Mouse (Mus musculus) limb, embryonic 12.5 days (tissue): ENCODE results near the gene Utp15. TPM values are rescaled to one million over a fixed set of nuclear protein-coding genes. Genes with fewer than 3 reads are reported as not detected.

Experiments
- ATAC-seq: fragments of 200-750 bp; cut with Nextera tagmentation; 2 replicates; pipeline ENCODE4 v1.8.0; 2017; ENCODE audit warnings: low read depth, moderate TSS enrichment; ENCODE audit not compliant: insufficient number of reproducible peaks, insufficient read depth, low FRiP score, low TSS enrichment
- H3K27ac ChIP-seq: fragments of 300-500 bp; sonication (generic); 2 replicates; pipeline ENCODE4 v1.5.1; 2016; ENCODE audit warnings: mild to moderate bottlenecking, moderate library complexity
- H3K27me3 ChIP-seq: fragments of 300-500 bp; sonication (generic); 2 replicates; pipeline ENCODE4 v1.6.1; 2016; ENCODE audit warnings: mild to moderate bottlenecking, moderate library complexity
- H3K36me3 ChIP-seq: fragments of 300-500 bp; sonication (generic); 2 replicates; pipeline ENCODE4 v1.6.1; 2016; ENCODE audit warnings: mild to moderate bottlenecking, moderate library complexity
- H3K4me1 ChIP-seq: fragments of 300-500 bp; sonication (generic); replicated peaks from 2 replicates; pipeline ENCODE4 v1.6.1; 2016
- H3K4me2 ChIP-seq: fragments of 300-500 bp; sonication (generic); 2 replicates; pipeline ENCODE4 v1.6.1; 2016; ENCODE audit warnings: mild to moderate bottlenecking, moderate library complexity
- H3K4me3 ChIP-seq: fragments of 300-500 bp; sonication (generic); replicated peaks from 2 replicates; pipeline ENCODE4 v1.5.1; 2016; ENCODE audit warnings: mild to moderate bottlenecking
- H3K9ac ChIP-seq: fragments of 300-500 bp; sonication (generic); replicated peaks from 2 replicates; pipeline ENCODE4 v1.6.1; 2016; ENCODE audit warnings: mild to moderate bottlenecking, moderate library complexity
- H3K9me3 ChIP-seq: fragments of 300-500 bp; sonication (generic); 2 replicates; pipeline ENCODE4 v1.6.1; 2016; ENCODE audit warnings: mild to moderate bottlenecking, moderate library complexity
- WGBS: fragments of 180-500 bp; shearing (Covaris S2); methylation state at CpG from one replicate; pipeline ENCODE4 v1.1.7; 2016; 5-methylcytosine and 5-hydroxymethylcytosine counted together
- polyA plus RNA-seq: library from polyadenylated mRNA; unstranded; fragments of >200 nt; fragmentation: Nextera tagmentation; extraction: Ambion mirVana; gene quantifications from 2 replicates; pipeline ENCODE4 v1.2.1, GENCODE M21; 2016

Gene Utp15
- 41.2 and 42.0 TPM in 2 replicates for polyA plus RNA-seq

DNA sequence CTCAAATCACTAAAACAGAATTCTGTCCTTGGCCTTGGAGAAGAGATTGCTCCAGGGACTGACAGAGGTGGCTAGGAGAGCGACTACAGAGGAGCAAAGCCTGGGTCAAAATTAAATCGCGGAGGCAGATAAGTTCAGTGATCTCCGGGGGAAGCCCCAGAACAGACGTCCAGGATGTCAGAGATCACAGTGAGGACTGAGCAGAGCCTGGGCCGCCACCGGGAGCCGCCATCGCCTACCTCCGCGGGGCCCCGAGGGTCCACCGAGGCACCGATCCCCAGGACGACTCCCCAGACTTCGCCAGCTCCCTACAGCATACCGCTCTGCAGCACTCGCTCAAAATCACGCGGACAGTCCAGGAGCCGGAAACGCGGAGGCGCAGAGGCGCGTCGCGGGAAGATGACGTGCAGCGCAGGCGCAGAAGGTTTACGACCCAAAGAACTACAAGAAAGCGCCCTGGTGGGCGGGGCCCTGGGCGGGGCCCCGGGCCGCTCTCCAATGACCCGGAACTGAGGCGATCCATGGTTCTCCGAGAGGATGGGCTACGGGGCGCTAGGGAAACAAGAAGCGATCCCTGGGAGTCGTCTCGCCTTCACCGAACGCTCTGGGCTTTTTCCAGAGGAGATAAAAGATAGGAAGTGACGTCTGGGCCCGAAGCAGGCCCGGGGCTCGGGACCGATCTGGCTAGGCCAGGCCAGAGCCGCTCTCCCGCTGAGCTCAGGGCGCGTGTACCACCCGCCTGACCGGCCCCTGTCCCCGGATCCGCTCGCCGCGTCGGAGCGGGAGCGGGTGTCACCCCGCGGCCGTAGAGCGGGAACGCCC, at the start of gene Utp15, which contains the start of gene Ankra2:
Gene Utp15, minus strand, starts transcription at position 406 of the 822 bp plus-strand sequence.
Gene Ankra2, plus strand, starts transcription at position 439 of the 822 bp plus-strand sequence.
- peak within 1 kb of the TSS; percentile 82 for H3K27ac ChIP-seq
- no peaks in the 10 kb centered on the region for H3K9me3 ChIP-seq
- H3K9ac ChIP-seq, result peak within 1 kb of the TSS; percentile 79
- peak within 1 kb of the TSS; percentile 82 for H3K4me2 ChIP-seq
- H3K27me3 ChIP-seq, result no peaks in the 10 kb centered on the region
- under 1% methylated on average over 71 of the region's 71 CpGs for WGBS
- H3K4me3 ChIP-seq, result peak within 1 kb of the TSS; percentile 84
- peaks cover 29% of the 10 kb centered on the region for H3K36me3 ChIP-seq
- peak; percentile 98 for ATAC-seq
- peaks cover 15% of the 10 kb centered on the region for H3K4me1 ChIP-seq

DNA sequence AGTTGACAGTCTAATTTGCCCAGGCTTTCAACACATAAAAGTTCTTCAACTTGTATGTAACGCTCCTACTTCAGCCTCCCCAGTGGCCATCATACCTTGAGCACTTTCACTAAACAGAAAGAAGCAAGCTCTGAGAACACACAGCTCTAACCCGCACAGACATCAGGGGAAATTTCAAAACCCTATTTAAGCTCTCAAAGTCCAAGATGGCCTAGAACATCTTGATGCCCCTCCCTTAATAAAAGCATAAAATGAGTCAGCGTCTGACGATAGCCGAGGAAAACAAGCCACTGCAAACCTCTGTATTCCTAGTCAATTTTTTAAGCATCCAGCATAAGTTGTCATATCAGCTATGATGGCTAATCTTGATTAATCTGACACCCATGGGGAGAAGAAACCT, 48.8 kb upstream of the Utp15 start:
- WGBS, result 95% methylated on average over 5 of the region's 5 CpGs
- no peak overlapping the region for H3K9ac ChIP-seq
- H3K36me3 ChIP-seq, result peaks cover 71% of the 10 kb centered on the region
- no peak for ATAC-seq
- H3K27me3 ChIP-seq, result no peaks in the 10 kb centered on the region
- no peaks in the 10 kb centered on the region for H3K9me3 ChIP-seq
- no peak overlapping the region for H3K27ac ChIP-seq
- no peak overlapping the region for H3K4me3 ChIP-seq
- peaks cover 12% of the 10 kb centered on the region for H3K4me1 ChIP-seq
- H3K4me2 ChIP-seq, result no peak overlapping the region

DNA sequence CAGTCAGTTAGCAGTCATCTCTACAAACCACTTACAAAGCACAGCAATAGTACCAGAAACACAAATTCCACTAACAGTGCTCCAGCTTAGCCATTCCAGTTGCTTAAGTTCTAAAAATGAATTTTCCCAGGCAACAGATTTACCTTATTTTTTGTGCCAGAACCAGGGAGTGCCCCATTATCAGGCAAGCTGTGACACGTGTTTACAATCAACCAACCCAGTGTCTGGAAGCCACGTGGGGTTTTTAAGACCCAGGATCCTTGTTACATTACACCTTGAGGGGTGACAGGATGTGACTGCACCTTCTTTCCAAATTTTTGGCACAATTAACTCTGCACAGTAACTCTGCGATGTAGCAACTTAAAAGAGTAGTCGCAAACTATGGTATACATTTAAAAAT, 45.9 kb upstream of the Utp15 start:
- WGBS, result 41% methylated on average over 4 of the region's 4 CpGs
- H3K4me2 ChIP-seq, result no peak overlapping the region
- H3K9me3 ChIP-seq, result no peaks in the 10 kb centered on the region
- no peaks in the 10 kb centered on the region for H3K27me3 ChIP-seq
- no peak overlapping the region for H3K4me3 ChIP-seq
- no peak overlapping the region for H3K9ac ChIP-seq
- H3K4me1 ChIP-seq, result no peaks in the 10 kb centered on the region
- H3K36me3 ChIP-seq, result peaks cover 61% of the 10 kb centered on the region
- no peak for ATAC-seq
- no peak overlapping the region for H3K27ac ChIP-seq

DNA sequence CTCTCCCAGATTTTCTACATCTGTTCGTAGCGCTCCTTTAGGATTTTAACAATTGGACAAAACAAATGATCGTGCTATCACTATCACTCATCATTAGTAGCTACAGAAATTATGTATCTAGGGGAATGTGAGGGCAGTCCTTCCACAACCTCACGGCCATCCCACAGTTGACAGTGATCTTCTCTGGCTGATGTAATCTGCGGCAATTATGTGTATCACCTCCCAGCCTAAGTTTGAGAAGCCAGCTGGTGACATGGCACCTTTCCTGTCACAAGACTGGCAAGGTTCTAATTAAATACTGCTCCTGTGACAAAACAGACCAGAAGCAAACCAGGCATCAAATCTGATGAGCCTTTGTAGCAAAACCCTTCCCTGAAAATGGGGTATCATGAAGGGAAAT, 45.2 kb upstream of the Utp15 start:
- 91% methylated on average over 5 of the region's 5 CpGs for WGBS
- ATAC-seq, result no peak
- Histone ChIP-seq H3K9ac (no peak overlapping the region), H3K4me3 (no peak overlapping the region), H3K27ac (no peak overlapping the region), H3K9me3 (no peaks in the 10 kb centered on the region), H3K4me1 (no peaks in the 10 kb centered on the region), H3K4me2 (no peak overlapping the region), H3K36me3 (peaks cover 54% of the 10 kb centered on the region), H3K27me3 (no peaks in the 10 kb centered on the region)

DNA sequence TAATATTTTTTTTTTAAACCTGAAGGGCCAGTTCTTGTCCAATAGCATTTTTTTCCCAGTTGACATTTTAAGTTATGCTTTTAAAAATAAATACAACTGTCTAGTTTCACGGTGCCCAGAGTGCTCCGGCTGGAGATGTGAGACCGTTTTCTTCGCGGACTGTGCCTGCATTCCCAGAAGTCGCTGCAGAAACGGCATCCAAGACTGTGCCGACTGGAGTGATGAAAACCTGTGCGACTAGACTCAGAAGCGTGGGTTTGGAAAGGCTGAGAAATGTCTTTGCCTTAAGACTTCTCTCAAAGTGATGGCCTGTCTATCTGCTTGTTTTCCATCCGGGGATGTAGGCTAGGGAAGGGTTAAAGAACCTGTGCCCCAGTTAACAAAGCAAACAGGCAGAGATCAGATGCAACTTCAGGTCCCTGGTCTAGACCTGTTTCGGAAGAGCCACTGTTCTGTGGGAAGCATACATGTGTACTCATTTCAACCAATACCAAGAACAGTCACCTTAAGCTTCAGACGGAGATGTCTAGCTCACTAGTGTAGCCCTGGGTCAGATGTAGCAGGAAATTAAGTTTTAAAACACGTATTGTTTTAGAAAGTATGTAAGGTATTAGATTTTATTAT, 44.1 kb upstream of the Utp15 start:
- H3K4me3 ChIP-seq, result no peak overlapping the region
- H3K27me3 ChIP-seq, result no peaks in the 10 kb centered on the region
- H3K4me2 ChIP-seq, result no peak overlapping the region
- no peak overlapping the region for H3K9ac ChIP-seq
- no peak overlapping the region for H3K27ac ChIP-seq
- 56% methylated on average over 14 of the region's 14 CpGs for WGBS
- no peaks in the 10 kb centered on the region for H3K9me3 ChIP-seq
- H3K36me3 ChIP-seq, result peaks cover 43% of the 10 kb centered on the region
- no peaks in the 10 kb centered on the region for H3K4me1 ChIP-seq
- ATAC-seq, result no peak

DNA sequence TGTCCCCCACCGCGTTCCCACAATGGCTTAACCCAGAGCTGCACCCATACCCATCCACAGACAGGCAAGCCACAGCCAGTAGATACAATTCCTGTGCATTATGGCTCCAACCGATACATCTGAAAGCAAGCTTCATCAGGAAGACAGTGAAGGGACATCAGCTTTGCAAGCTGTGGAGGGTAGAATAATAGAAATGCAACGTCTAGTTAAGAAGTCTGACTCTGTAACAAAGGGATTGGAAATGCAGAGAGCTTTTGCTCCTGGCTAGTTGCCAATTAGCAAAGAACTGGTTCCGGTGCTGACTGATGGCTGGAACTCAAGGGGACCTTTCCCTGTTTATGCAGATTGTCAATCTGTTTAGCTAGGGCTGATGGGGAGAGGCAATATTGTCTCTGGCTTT, 43.6 kb upstream of the Utp15 start:
- no peak for ATAC-seq
- H3K9ac ChIP-seq, result no peak overlapping the region
- no peak overlapping the region for H3K27ac ChIP-seq
- no peaks in the 10 kb centered on the region for H3K27me3 ChIP-seq
- H3K4me3 ChIP-seq, result no peak overlapping the region
- peaks cover 38% of the 10 kb centered on the region for H3K36me3 ChIP-seq
- H3K4me2 ChIP-seq, result no peak overlapping the region
- H3K4me1 ChIP-seq, result no peaks in the 10 kb centered on the region
- 56% methylated on average over 5 of the region's 5 CpGs for WGBS
- no peaks in the 10 kb centered on the region for H3K9me3 ChIP-seq

DNA sequence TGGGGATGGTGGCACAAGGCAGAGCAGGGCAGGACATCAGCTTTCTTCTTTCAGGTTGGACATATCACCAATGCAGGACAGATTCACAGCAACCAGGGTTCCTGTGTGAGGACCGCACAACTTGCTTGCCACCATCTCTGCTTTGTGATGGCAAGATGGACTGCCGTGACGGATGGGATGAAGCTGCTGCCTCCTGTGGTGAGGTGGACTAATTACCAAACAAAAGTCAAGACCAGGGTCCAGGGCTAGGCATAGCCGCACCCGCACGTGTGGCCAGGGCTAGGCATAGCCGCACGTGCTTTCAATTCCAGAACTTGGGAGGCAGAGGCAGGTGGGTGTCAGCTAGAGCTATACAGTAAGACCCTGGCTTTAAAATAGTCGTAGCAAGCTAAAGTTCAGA, 42.4 kb upstream of the Utp15 start:
- Histone ChIP-seq H3K27ac (no peak overlapping the region), H3K9ac (no peak overlapping the region), H3K4me3 (no peak overlapping the region), H3K4me2 (no peak overlapping the region), H3K4me1 (no peaks in the 10 kb centered on the region), H3K9me3 (no peaks in the 10 kb centered on the region), H3K36me3 (peaks cover 26% of the 10 kb centered on the region), H3K27me3 (no peaks in the 10 kb centered on the region)
- 87% methylated on average over 9 of the region's 9 CpGs for WGBS
- ATAC-seq, result no peak

DNA sequence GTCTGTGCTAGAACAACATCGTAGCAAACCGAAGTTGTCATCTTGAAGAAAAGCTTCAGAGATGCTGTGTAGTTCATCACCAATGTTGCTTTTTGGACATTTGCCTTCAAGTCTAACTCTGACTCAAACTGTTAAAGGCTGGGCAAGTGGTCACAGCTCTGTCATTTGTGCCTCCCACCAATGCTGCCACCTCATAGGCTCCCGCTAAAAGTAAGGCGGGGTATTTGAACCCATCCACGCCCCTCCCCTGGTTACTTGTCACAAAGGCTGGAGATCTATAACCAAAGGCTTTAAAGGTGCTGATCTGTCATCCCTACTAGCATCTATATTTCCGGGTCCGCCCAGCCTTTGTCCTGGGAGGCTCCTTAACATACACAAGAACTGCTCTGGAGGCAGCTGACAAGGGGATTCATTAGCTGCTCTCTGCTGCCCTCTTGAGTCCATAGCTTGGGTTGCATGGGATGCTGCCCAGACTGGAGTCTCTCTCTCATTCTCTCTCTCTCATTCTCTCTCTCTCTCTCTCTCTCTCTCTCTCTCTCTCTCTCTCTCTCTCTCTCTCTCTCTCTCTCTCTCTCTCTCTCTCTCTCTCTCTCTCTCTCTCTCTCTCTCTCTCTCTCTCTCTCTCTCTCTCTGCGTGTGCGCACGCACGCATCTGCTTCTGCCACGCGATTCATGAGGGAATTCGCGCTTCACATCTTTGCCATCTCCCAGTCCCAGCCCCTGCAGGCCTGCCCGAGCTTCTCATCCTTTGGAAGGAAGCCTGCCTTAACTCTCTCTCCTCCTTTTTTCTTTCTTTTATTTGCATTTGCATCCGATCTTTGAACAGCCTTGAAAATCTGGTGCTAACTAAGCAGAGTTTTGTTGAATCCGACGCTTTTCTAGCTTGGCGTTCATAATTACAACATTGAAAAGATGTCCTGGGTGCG, 36.3 kb upstream of the Utp15 start:
- Histone ChIP-seq H3K4me3 (no peak overlapping the region), H3K9me3 (no peaks in the 10 kb centered on the region), H3K9ac (no peak overlapping the region), H3K27ac (no peak overlapping the region), H3K4me2 (peak overlapping the region; percentile 33), H3K27me3 (no peaks in the 10 kb centered on the region), H3K36me3 (no peaks in the 10 kb centered on the region), H3K4me1 (no peaks in the 10 kb centered on the region)
- WGBS, result 52% methylated on average over 21 of the region's 21 CpGs
- ATAC-seq, result no peak

DNA sequence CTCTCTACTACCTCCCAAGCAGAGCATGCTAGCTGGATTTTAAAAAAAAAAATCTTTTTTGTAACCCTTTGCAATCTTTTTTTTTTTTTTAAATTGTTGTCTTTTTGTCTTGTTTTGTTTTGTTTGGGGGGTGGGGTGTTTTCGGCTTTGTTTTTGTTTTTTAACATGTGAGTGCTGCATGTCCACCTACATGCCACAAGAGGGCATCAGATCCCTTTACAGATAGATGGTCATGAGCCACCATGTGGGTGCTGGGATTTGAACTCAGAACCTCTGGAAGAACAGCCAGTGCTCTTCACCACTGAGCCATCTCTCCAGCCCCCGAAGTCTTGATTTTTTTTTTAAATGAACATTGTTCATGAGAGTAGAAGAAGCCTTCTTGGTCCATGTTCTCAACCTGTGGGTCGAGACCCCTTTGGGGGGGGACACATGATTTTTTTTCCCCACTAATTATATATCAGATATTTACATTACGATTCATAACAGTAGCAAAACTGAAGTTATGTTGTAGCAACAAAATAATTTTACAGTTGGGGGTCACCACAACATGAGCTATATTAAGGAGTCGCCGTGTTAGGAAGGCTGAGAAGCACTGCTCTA, 35.1 kb upstream of the Utp15 start:
- no peaks in the 10 kb centered on the region for H3K27me3 ChIP-seq
- no peaks in the 10 kb centered on the region for H3K36me3 ChIP-seq
- H3K9ac ChIP-seq, result no peak overlapping the region
- no peak overlapping the region for H3K4me2 ChIP-seq
- H3K27ac ChIP-seq, result no peak overlapping the region
- WGBS, result 89% methylated on average over 6 of the region's 6 CpGs
- H3K9me3 ChIP-seq, result no peaks in the 10 kb centered on the region
- H3K4me3 ChIP-seq, result no peak overlapping the region
- no peaks in the 10 kb centered on the region for H3K4me1 ChIP-seq
- no peak for ATAC-seq

DNA sequence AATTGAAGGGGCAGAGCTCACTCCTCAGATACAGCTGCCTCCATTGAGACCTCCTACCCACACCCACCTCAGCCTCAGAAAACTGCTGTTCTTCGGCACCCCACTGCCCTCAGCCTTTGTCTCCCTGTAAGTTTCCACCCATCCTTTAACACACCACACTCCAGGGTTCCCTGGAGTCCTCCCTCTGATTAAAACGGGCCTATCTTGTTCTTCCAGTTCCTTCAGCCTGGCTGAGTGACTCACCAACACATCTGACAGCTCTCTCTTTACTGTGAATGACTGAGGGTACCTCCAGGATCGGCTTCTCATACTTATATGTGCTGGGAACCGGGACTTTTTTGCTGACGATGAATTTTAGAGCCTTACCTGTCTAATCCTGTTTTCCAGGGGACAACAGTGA, 33.2 kb upstream of the Utp15 start:
- WGBS, result 57% methylated on average over 5 of the region's 5 CpGs
- H3K36me3 ChIP-seq, result no peaks in the 10 kb centered on the region
- H3K27ac ChIP-seq, result no peak overlapping the region
- no peaks in the 10 kb centered on the region for H3K27me3 ChIP-seq
- ATAC-seq, result no peak
- H3K4me3 ChIP-seq, result no peak overlapping the region
- no peaks in the 10 kb centered on the region for H3K9me3 ChIP-seq
- no peak overlapping the region for H3K4me2 ChIP-seq
- no peaks in the 10 kb centered on the region for H3K4me1 ChIP-seq
- H3K9ac ChIP-seq, result no peak overlapping the region

DNA sequence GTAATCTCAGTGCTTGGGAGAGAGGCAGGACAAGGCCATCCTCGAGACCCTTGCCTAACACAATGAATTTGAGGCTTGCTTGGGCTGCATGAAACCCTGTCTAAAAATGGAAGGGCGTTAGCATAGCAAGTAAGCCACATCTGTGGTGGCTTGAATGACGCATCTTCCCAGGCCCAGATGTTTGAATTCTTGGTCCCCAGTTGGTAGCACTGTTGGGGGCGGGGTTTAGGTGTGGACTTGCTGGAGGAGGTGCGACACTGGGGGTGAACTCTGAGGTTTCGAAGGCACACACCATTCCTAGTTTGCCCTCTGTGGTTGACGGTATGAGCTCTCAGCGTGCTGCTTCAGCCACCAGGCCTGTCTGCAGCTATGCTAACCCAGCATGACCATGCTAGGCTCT, 28.9 kb upstream of the Utp15 start:
- Histone ChIP-seq H3K27ac (no peak overlapping the region), H3K4me2 (no peak overlapping the region), H3K9ac (no peak overlapping the region), H3K4me1 (no peaks in the 10 kb centered on the region), H3K4me3 (no peak overlapping the region), H3K9me3 (no peaks in the 10 kb centered on the region), H3K36me3 (no peaks in the 10 kb centered on the region), H3K27me3 (no peaks in the 10 kb centered on the region)
- no peak for ATAC-seq
- 74% methylated on average over 8 of the region's 8 CpGs for WGBS
